Mouse (Mus musculus) ES-Bruce4 (cell line): Measurements from ENCODE around the gene Xylt1. TPM values are rescaled to one million over a fixed set of nuclear protein-coding genes. Genes with fewer than 3 reads are reported as not detected.

Source experiments
- H3K27ac ChIP-seq: 2 replicates; pipeline ENCODE4 v1.5.1; 2012; ENCODE audit warnings: low read length, inconsistent platforms; ENCODE audit not compliant: insufficient read depth
- H3K27me3 ChIP-seq: 2 replicates; pipeline ENCODE4 v1.6.1; 2012; ENCODE audit warnings: mild to moderate bottlenecking, low read length, inconsistent platforms; ENCODE audit not compliant: control insufficient read depth, poor library complexity, insufficient read depth, severe bottlenecking
- H3K36me3 ChIP-seq: 2 replicates; pipeline ENCODE4 v1.6.1; 2012; ENCODE audit warnings: inconsistent platforms, mild to moderate bottlenecking, low read length, moderate library complexity; ENCODE audit not compliant: control insufficient read depth, poor library complexity, insufficient read depth, severe bottlenecking
- H3K4me1 ChIP-seq: one replicate; pipeline ENCODE4 v1.8.1; 2011; ENCODE audit warnings: low read length; ENCODE audit not compliant: control insufficient read depth, insufficient read depth
- H3K4me3 ChIP-seq: 2 replicates; pipeline ENCODE4 v1.5.1; 2011; ENCODE audit warnings: low read depth, mild to moderate bottlenecking, low read length
- H3K9ac ChIP-seq: 2 replicates; pipeline ENCODE4 v1.6.1; 2012; ENCODE audit warnings: low read depth, mild to moderate bottlenecking, inconsistent platforms; ENCODE audit not compliant: poor library complexity, severe bottlenecking
- H3K9me3 ChIP-seq: replicated peaks from 2 replicates; pipeline ENCODE4 v1.6.1; 2012; ENCODE audit warnings: mild to moderate bottlenecking, low read length, inconsistent platforms; ENCODE audit not compliant: control insufficient read depth, poor library complexity, insufficient read depth, severe bottlenecking
- CTCF ChIP-seq: IDR thresholded peaks from one replicate; pipeline ENCODE4 v1.8.1; 2011; ENCODE audit warnings: low read depth, low read length
- EP300 ChIP-seq: IDR thresholded peaks from 2 replicates; pipeline ENCODE4 v1.6.1; 2011; ENCODE audit warnings: low read depth, low read length; ENCODE audit not compliant: insufficient read depth
- POLR2A ChIP-seq: IDR thresholded peaks from one replicate; pipeline ENCODE4 v1.8.1; 2011; ENCODE audit warnings: low read length; ENCODE audit not compliant: insufficient read depth
- polyA plus RNA-seq: library from polyadenylated mRNA; stranded (reverse); fragments of >200 nt; gene quantifications from 2 replicates; pipeline ENCODE4 v1.2.4, GENCODE M21; 2011; ENCODE audit warnings: low read depth; ENCODE audit not compliant: missing spikeins, insufficient read depth, insufficient read length

Gene Xylt1
- polyA plus RNA-seq, 1 experiment = 1.2 TPM

DNA sequence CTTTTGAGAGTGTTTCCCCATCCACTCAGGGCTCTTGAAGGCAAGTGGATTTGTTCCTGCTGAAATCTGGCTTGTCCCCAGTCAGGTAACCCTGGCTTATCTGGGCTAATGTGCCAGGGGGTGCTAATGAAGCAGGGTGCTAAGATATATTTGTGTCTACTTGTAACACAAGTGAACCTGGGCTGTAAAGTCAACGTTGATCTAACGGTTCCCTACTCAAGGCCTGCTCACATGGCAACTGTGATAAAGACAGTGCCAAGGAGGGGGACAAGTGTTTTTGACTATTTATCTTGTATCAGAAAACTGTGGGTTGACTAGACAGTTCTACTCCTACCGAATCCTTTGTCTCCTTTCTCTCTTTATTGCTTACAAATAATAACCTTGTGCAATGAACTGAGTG is 8.3 kb downstream of the Xylt1 start:
- Histone ChIP-seq H3K36me3 (no peaks in the 10 kb centered on the region), H3K4me1 (no peaks in the 10 kb centered on the region), H3K9ac (no peak overlapping the region), H3K9me3 (no peaks in the 10 kb centered on the region), H3K4me3 (no peak overlapping the region), H3K27ac (no peak overlapping the region), H3K27me3 (no peaks in the 10 kb centered on the region)
- no peak for TF ChIP-seq CTCF
- TF ChIP-seq EP300 = no peak
- TF ChIP-seq POLR2A = no peak

DNA sequence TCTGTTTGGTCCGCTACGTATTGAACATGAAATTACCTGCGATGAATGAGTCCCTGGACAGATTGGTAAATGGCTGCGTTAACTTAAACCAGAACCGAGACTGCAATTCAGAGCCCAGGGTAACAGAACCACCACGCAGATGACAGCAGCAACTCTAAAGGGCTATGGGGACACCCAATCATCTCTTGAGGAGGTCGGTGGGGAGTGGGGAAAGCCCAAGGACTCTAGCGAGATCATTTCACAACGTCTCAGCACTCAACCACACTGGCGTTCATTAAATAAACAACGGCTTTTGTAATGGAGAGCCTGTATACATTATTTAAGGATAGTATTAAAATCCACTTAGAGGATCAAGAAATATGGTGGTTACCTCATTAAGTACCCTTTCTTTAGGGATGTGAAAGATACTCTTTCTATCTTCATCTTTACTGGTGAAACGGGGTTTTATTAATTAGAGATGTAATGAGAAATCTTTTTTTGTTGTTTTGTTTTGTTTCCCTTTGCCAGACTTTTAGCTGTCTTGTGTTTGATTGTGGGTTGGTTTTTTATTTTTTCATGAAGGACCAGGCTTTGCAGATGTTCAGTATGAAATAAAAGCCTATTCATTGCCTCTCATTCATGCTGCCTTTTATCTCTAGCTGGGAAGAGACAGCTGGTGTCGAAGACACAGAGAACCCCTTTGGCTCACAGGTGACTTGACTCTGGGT is 12.2 kb downstream of the Xylt1 start:
- H3K4me3 ChIP-seq = no peak overlapping the region
- no peak overlapping the region for H3K9ac ChIP-seq
- no peak for TF ChIP-seq CTCF
- no peak for TF ChIP-seq EP300
- no peak for TF ChIP-seq POLR2A

DNA sequence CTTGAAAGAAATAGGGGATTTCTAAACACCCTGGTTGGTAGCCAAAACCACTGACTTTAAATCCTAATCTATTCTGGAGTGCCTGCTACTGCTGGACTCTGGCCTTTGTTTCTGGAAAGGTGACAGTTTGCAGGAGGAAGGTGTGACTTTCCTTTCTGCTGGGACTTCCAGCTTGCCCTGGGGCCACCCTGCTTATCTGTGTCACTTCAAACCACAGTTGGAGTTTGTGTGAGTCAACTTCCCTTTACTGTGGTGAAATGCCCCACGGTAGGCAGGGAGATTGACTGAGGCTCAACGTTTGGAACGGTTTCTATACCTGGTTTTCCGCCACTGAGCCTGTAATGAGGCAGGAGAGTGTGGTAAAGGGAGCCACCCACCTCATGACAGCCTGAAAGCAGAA is 13.2 kb downstream of the Xylt1 start:
- no peaks in the 10 kb centered on the region for H3K9me3 ChIP-seq
- H3K4me1 ChIP-seq = no peaks in the 10 kb centered on the region
- H3K9ac ChIP-seq = no peak overlapping the region
- TF ChIP-seq CTCF = no peak
- TF ChIP-seq EP300 = no peak
- no peak for TF ChIP-seq POLR2A
- no peaks in the 10 kb centered on the region for H3K27me3 ChIP-seq
- no peak overlapping the region for H3K27ac ChIP-seq
- no peaks in the 10 kb centered on the region for H3K36me3 ChIP-seq
- H3K4me3 ChIP-seq = no peak overlapping the region

More for the DNA sequence above, 12.2 kb downstream of the Xylt1 start:
- no peaks in the 10 kb centered on the region for H3K4me1 ChIP-seq
- no peaks in the 10 kb centered on the region for H3K36me3 ChIP-seq
- H3K27ac ChIP-seq = no peak overlapping the region
- no peaks in the 10 kb centered on the region for H3K9me3 ChIP-seq
- no peaks in the 10 kb centered on the region for H3K27me3 ChIP-seq

DNA sequence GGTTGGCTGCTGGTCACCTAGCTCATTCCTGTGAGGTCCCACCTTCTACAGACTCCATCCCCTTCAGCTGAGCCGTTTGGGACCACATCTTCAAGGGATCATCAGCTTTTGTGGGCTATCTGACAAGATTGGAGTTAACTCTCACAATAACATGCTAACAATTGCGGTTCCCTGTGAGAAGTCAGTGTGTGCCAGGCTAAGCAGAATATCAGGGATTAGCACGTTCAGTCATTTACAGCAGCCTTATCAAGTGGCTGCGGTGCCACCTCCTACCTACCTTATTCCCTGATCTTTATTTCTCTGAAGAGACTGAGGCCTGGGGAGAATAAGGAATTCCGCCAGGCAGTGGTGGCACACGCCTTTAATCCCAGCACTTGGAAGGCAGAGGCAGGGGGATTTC is 13.6 kb downstream of the Xylt1 start:
- H3K27ac ChIP-seq = no peak overlapping the region
- no peak overlapping the region for H3K4me3 ChIP-seq
- H3K9ac ChIP-seq = no peak overlapping the region
- H3K4me1 ChIP-seq = no peaks in the 10 kb centered on the region
- H3K36me3 ChIP-seq = no peaks in the 10 kb centered on the region
- no peaks in the 10 kb centered on the region for H3K9me3 ChIP-seq
- no peaks in the 10 kb centered on the region for H3K27me3 ChIP-seq
- TF ChIP-seq EP300 (no peak), CTCF (no peak), POLR2A (no peak)

DNA sequence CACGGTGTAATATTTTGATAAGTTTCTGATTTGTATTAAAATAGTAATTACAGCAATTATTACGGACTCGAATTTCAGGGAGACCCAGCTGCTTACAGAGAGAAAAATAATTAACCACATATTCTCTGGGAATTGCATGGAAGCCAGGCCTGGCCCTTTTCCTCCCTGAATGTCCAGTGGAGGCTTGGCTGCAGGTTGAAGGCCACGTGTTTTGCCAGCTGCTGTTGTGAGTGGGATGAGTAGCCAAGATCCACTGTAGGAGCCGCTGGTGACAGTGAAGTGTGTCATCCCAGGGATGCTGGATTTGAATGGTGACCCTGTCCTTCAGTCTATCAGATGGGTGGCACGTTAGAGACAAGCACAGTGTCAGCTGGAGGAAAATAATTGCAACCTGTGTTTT is 14.7 kb downstream of the Xylt1 start:
- Histone ChIP-seq H3K36me3 (no peaks in the 10 kb centered on the region), H3K9ac (no peak overlapping the region), H3K27me3 (no peaks in the 10 kb centered on the region), H3K9me3 (no peaks in the 10 kb centered on the region), H3K27ac (no peak overlapping the region), H3K4me3 (no peak overlapping the region), H3K4me1 (no peaks in the 10 kb centered on the region)
- TF ChIP-seq CTCF (no peak), EP300 (no peak), POLR2A (no peak)

DNA sequence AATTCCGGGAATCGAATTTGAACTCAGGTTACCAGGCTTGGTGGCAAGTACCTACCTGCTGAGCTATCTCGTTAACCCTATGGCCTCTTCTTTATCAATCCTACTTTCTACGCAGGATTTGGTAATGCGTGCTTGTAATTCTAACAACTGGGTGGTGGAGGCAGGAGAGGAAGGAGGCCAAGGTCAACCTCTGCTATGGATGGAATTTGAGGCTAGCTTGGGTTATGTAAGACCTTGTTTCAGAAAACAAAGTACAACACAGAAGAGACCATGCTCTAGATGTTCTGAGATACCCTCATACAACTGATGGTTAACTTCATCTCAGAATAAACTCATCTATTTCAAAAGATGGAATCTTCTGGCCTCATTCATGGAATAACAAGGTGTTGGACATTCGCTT is 17.1 kb downstream of the Xylt1 start:
- no peaks in the 10 kb centered on the region for H3K9me3 ChIP-seq
- H3K4me1 ChIP-seq = no peaks in the 10 kb centered on the region
- no peaks in the 10 kb centered on the region for H3K36me3 ChIP-seq
- no peak overlapping the region for H3K9ac ChIP-seq
- H3K27me3 ChIP-seq = no peaks in the 10 kb centered on the region
- H3K27ac ChIP-seq = no peak overlapping the region
- H3K4me3 ChIP-seq = no peak overlapping the region
- TF ChIP-seq EP300 (no peak), POLR2A (no peak), CTCF (no peak)
